Mouse (Mus musculus): ENCODE data around the gene BC035947. TPM values are rescaled to one million over a fixed set of nuclear protein-coding genes. Genes with fewer than 3 reads are reported as not detected.

Gene BC035947
- total and polyA plus RNA-seq, 2 experiments from 2014 or later = 1.2 to 1.3 TPM

GRCm38 (mm10) chr1:78488752-78489492 is 23.0 kb downstream of the BC035947 start, which contains the start of gene Farsb:
Gene Farsb (minus strand): TSS chr1:78488897.
- peak; percentile 97 for ATAC-seq (ENCODE audit: low FRiP score)
- Histone ChIP-seq H3K4me3 (ENCODE audit: low read depth, low read length) (peak within 1 kb of the TSS; percentile 72), H3K27me3 (ENCODE audit: insufficient read depth, low read length) (no peaks in the 10 kb centered on the region), H3K27ac (ENCODE audit: low read depth, low read length) (peak within 1 kb of the TSS; percentile 55), H3K9me3 (ENCODE audit: low read length) (no peaks in the 10 kb centered on the region), H3K4me1 (ENCODE audit: insufficient read depth, low read length) (no peaks in the 10 kb centered on the region), H3K9ac (replicated peaks; ENCODE audit: low read length, poor library complexity, severe bottlenecking) (peak within 1 kb of the TSS; percentile 68), H3K36me3 (ENCODE audit: insufficient read depth, low read length) (no peaks in the 10 kb centered on the region), H3K4me2 (ENCODE audit: low read depth, low read length, poor library complexity, severe bottlenecking) (peak within 1 kb of the TSS; percentile 83)
- peak; percentile 96 for DNase-seq (ENCODE audit: low spot score)
- WGBS = under 1% methylated on average over 31 of the region's 31 CpGs
- no peak for TF ChIP-seq CTCF (IDR thresholded peaks at IDR 0.05)

- Histone ChIP-seq H3K4me2 (ENCODE audit: low read depth, low read length, poor library complexity, severe bottlenecking) (peak overlapping the region; percentile 83), H3K9me3 (ENCODE audit: low read length) (no peaks in the 10 kb centered on the region), H3K4me1 (ENCODE audit: insufficient read depth, low read length) (no peaks in the 10 kb centered on the region), H3K27me3 (ENCODE audit: insufficient read depth, low read length) (no peaks in the 10 kb centered on the region), H3K4me3 (ENCODE audit: low read depth, low read length) (peak overlapping the region; percentile 72), H3K9ac (replicated peaks; ENCODE audit: low read length, poor library complexity, severe bottlenecking) (peak overlapping the region; percentile 68), H3K27ac (ENCODE audit: low read depth, low read length) (peak overlapping the region; percentile 55), H3K36me3 (ENCODE audit: insufficient read depth, low read length) (no peaks in the 10 kb centered on the region)
- WGBS = under 1% methylated on average over 28 of the region's 28 CpGs
- no peak for ATAC-seq (ENCODE audit: low FRiP score)
- no peak for TF ChIP-seq CTCF (IDR thresholded peaks at IDR 0.05)
- DNase-seq (ENCODE audit: low spot score) = no peak
Measured at GRCm38 (mm10) chr1:78488427-78488751, 23.6 kb downstream of the BC035947 start.

GRCm38 (mm10) chr1:78484361-78484760 is 27.6 kb downstream of the BC035947 start:
- H3K9me3 ChIP-seq (ENCODE audit: low read length) = no peaks in the 10 kb centered on the region
- DNase-seq (ENCODE audit: low spot score) (no peak), ATAC-seq (ENCODE audit: low FRiP score) (no peak)
- H3K4me1 ChIP-seq (ENCODE audit: insufficient read depth, low read length) = no peaks in the 10 kb centered on the region
- H3K36me3 ChIP-seq (ENCODE audit: insufficient read depth, low read length) = peaks cover 11% of the 10 kb centered on the region
- TF ChIP-seq CTCF (IDR thresholded peaks at IDR 0.05) = no peak
- no peak overlapping the region for H3K27ac ChIP-seq (ENCODE audit: low read depth, low read length)
- H3K9ac ChIP-seq (replicated peaks; ENCODE audit: low read length, poor library complexity, severe bottlenecking) = no peak overlapping the region
- H3K4me2 ChIP-seq (ENCODE audit: low read depth, low read length, poor library complexity, severe bottlenecking) = no peak overlapping the region
- H3K4me3 ChIP-seq (ENCODE audit: low read depth, low read length) = no peak overlapping the region
- WGBS = 28% methylated on average over 2 of the region's 2 CpGs
- H3K27me3 ChIP-seq (ENCODE audit: insufficient read depth, low read length) = no peaks in the 10 kb centered on the region

- H3K36me3 ChIP-seq (ENCODE audit: insufficient read depth, low read length) = peaks cover 11% of the 10 kb centered on the region
- no peak overlapping the region for H3K4me3 ChIP-seq (ENCODE audit: low read depth, low read length)
- no peak overlapping the region for H3K4me2 ChIP-seq (ENCODE audit: low read depth, low read length, poor library complexity, severe bottlenecking)
- H3K9ac ChIP-seq (replicated peaks; ENCODE audit: low read length, poor library complexity, severe bottlenecking) = no peak overlapping the region
- H3K27me3 ChIP-seq (ENCODE audit: insufficient read depth, low read length) = no peaks in the 10 kb centered on the region
- no peak overlapping the region for H3K27ac ChIP-seq (ENCODE audit: low read depth, low read length)
- 94% methylated on average over 3 of the region's 3 CpGs for WGBS
- no peaks in the 10 kb centered on the region for H3K9me3 ChIP-seq (ENCODE audit: low read length)
- DNase-seq (ENCODE audit: low spot score) (no peak), ATAC-seq (ENCODE audit: low FRiP score) (no peak)
- no peak for TF ChIP-seq CTCF (IDR thresholded peaks at IDR 0.05)
- H3K4me1 ChIP-seq (ENCODE audit: insufficient read depth, low read length) = no peaks in the 10 kb centered on the region
Measured at GRCm38 (mm10) chr1:78483430-78483829, 28.5 kb downstream of the BC035947 start.

GRCm38 (mm10) chr1:78472441-78472840 is 39.5 kb downstream of the BC035947 start:
- H3K9ac ChIP-seq (replicated peaks; ENCODE audit: low read length, poor library complexity, severe bottlenecking) = no peak overlapping the region
- H3K9me3 ChIP-seq (ENCODE audit: low read length) = no peaks in the 10 kb centered on the region
- H3K27me3 ChIP-seq (ENCODE audit: insufficient read depth, low read length) = no peaks in the 10 kb centered on the region
- H3K4me2 ChIP-seq (ENCODE audit: low read depth, low read length, poor library complexity, severe bottlenecking) = no peak overlapping the region
- peaks cover 31% of the 10 kb centered on the region for H3K36me3 ChIP-seq (ENCODE audit: insufficient read depth, low read length)
- no peak overlapping the region for H3K4me3 ChIP-seq (ENCODE audit: low read depth, low read length)
- H3K4me1 ChIP-seq (ENCODE audit: insufficient read depth, low read length) = no peaks in the 10 kb centered on the region
- 96% methylated on average over 5 of the region's 5 CpGs for WGBS
- ATAC-seq (ENCODE audit: low FRiP score) (no peak), DNase-seq (ENCODE audit: low spot score) (no peak)
- TF ChIP-seq CTCF (IDR thresholded peaks at IDR 0.05) = no peak
- H3K27ac ChIP-seq (ENCODE audit: low read depth, low read length) = no peak overlapping the region

GRCm38 (mm10) chr1:78454659-78455058 is 57.3 kb downstream of the BC035947 start:
- Histone ChIP-seq H3K9ac (replicated peaks; ENCODE audit: low read length, poor library complexity, severe bottlenecking) (no peak overlapping the region), H3K4me2 (ENCODE audit: low read depth, low read length, poor library complexity, severe bottlenecking) (no peak overlapping the region), H3K4me3 (ENCODE audit: low read depth, low read length) (no peak overlapping the region), H3K27ac (ENCODE audit: low read depth, low read length) (no peak overlapping the region), H3K9me3 (ENCODE audit: low read length) (no peaks in the 10 kb centered on the region), H3K27me3 (ENCODE audit: insufficient read depth, low read length) (no peaks in the 10 kb centered on the region), H3K4me1 (ENCODE audit: insufficient read depth, low read length) (no peaks in the 10 kb centered on the region), H3K36me3 (ENCODE audit: insufficient read depth, low read length) (peaks cover 45% of the 10 kb centered on the region)
- WGBS = 28% methylated on average over 7 of the region's 7 CpGs
- peak; percentile 88 for TF ChIP-seq CTCF (IDR thresholded peaks at IDR 0.05)
- ATAC-seq (ENCODE audit: low FRiP score) (peak; percentile 23; the same call in 1 of the 2 replicates), DNase-seq (ENCODE audit: low spot score) (peak; percentile 79)
